Mouse (Mus musculus) bone marrow macrophage, adult 2 months (primary cell): ENCODE results near the gene Thyn1. TPM values are rescaled to one million over a fixed set of nuclear protein-coding genes. Genes with fewer than 3 reads are reported as not detected.
A peak's percentile ranks its signal among the peaks of the same experiment; 100 is the strongest.

Source experiments
- H3K27ac ChIP-seq: 2 replicates; pipeline ENCODE4 v1.5.1; 2012; ENCODE audit warnings: low read depth, low read length; ENCODE audit not compliant: insufficient read depth
- H3K4me1 ChIP-seq: 2 replicates; pipeline ENCODE4 v1.6.1; 2012; ENCODE audit warnings: low read length; ENCODE audit not compliant: control insufficient read depth, insufficient read depth
- H3K4me3 ChIP-seq: 2 replicates; pipeline ENCODE4 v1.5.1; 2012; ENCODE audit warnings: mild to moderate bottlenecking, low read length, moderate library complexity; ENCODE audit not compliant: insufficient read depth
- CTCF ChIP-seq: IDR thresholded peaks from 2 replicates; pipeline ENCODE4 v1.5.1; 2012; ENCODE audit warnings: low read depth, mild to moderate bottlenecking, low read length, moderate library complexity
- POLR2A ChIP-seq: IDR thresholded peaks from 2 replicates; pipeline ENCODE4 v1.6.1; 2012; ENCODE audit warnings: mild to moderate bottlenecking, low read depth, low read length, borderline replicate concordance
- polyA plus RNA-seq: library from polyadenylated mRNA; stranded (reverse); fragments of >200 nt; gene quantifications from 2 replicates; pipeline ENCODE4 v1.2.4, GENCODE M21; 2012; ENCODE audit not compliant: missing spikeins, insufficient read depth, insufficient read length

Thyn1 gene
- polyA plus RNA-seq, 1 experiment = 34.3 TPM

DNA sequence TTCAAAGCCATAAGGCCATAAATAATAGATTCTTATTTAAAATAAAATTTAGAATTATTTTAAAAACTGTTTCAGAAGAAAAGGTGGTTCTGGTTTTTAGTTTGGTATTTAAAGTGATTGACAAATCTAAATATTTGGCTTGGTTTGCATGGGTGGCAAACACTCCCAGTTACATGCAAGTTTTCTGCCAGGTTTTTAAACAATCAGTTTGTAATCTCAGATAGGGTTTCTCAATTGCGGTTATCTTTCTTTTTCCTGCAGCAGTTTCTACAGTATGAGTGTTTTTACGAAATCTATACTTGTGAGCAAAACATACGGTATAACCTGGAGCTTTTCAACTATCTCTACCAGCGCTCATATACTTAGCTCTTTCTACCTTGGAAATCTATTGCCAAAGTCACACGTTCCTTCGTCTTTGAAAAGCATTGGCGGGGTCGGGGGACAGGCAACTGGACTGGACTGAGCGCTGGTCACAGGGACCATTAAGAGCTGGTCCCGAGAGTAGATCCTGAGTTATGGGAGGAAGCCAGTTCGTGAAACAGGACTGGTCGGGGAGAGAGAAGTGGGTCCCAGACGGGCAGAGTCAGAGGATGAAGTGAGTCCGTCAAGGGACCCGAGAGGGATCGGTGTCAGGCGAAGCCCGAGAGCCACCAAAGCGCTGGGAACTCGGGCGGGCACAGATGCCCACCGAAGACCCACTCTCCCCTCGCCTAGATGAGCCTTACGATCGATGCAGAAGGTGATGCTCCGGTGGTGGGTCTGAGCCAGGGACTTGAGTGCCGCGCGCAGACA lies 645 bp upstream of the Thyn1 start:
- Histone ChIP-seq H3K4me1 (peaks cover 27% of the 10 kb centered on the region), H3K4me3 (peak overlapping the region; percentile 79), H3K27ac (peak overlapping the region; percentile 14)
- TF ChIP-seq POLR2A (0 out of 2 replicates have a peak, but pooled peaks have one; percentile 50), CTCF (no peak)

- TF ChIP-seq POLR2A = no peak
- no peak for TF ChIP-seq CTCF
- no peak overlapping the region for H3K4me3 ChIP-seq
- no peak overlapping the region for H3K27ac ChIP-seq
- peaks cover 9% of the 10 kb centered on the region for H3K4me1 ChIP-seq
Observed at GRCm38 (mm10) chr9:27005231-27005630, 5.7 kb downstream of the Thyn1 start.

DNA sequence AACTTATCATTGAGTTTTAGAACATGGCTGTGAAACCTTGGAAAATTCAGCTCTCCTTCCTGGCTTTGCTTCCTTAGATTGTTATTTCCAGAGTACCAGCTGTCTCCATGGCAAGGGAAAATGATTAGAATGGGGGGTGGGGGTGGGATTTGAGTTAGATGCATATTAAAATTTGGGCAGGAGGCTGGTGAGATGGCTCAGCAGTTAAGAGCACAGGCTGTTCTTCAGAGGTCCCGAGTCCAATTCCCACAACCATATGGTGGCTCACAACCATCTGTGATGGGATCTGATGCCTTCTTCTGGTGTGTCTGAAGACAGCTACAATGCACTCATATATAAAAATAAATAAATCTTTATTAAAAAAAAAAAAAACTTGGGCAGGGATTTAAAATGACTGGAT lies 6.4 kb downstream of the Thyn1 start:
- Histone ChIP-seq H3K4me3 (no peak overlapping the region), H3K4me1 (peaks cover 4% of the 10 kb centered on the region), H3K27ac (no peak overlapping the region)
- TF ChIP-seq POLR2A = no peak
- TF ChIP-seq CTCF = no peak

DNA sequence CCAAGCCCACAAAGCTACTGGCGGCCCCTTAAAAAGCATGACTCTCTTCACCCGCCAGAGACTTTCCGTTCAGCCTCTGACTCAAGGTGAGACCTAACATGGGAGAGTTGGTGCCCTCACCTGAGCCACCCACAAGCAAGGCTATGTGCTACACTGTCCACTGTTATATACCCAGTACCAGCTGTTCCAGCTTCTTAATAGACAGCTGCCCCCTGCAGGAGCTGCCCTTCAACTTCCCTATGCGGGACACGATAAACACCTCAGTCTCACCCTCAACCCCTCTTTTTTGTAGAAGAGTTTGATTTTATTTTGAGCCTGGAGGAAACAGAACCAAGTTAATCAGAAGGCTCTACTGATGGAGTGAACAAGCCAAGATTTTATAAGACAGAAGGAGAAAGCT lies 7.4 kb downstream of the Thyn1 start:
- Histone ChIP-seq H3K4me1 (no peaks in the 10 kb centered on the region), H3K4me3 (no peak overlapping the region), H3K27ac (no peak overlapping the region)
- no peak for TF ChIP-seq POLR2A
- TF ChIP-seq CTCF = no peak

DNA sequence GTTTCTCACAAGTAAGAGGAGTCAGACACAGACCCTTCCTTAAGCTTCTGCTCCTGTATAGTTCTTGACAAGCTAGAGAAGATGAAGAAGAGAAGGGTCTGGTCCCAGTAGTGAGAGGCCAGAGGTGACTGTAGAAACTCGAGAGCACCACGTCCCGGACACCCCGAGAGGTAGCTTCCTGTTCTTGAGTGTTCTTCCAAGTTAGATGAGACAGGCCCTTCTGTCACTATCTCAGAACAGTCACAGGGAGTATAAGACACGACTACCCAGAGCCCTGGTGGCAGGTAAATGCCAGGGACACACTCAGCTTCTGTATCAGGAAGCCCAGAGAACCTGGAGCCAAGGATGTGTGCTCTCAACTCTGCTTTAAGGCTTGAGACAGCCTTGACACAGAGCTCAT lies 9.7 kb downstream of the Thyn1 start:
- Histone ChIP-seq H3K4me3 (no peak overlapping the region), H3K27ac (no peak overlapping the region), H3K4me1 (no peaks in the 10 kb centered on the region)
- no peak for TF ChIP-seq CTCF
- TF ChIP-seq POLR2A = no peak

- Histone ChIP-seq H3K27ac (no peak overlapping the region), H3K4me3 (no peak overlapping the region), H3K4me1 (no peaks in the 10 kb centered on the region)
- TF ChIP-seq POLR2A (no peak), CTCF (no peak)
Observed at GRCm38 (mm10) chr9:27011572-27011971, 12.1 kb downstream of the Thyn1 start.

- H3K4me1 ChIP-seq = peaks cover 10% of the 10 kb centered on the region
- no peak overlapping the region for H3K27ac ChIP-seq
- TF ChIP-seq CTCF (no peak), POLR2A (no peak)
- H3K4me3 ChIP-seq = no peak overlapping the region
Observed at GRCm38 (mm10) chr9:27018961-27019360, 19.5 kb downstream of the Thyn1 start.

DNA sequence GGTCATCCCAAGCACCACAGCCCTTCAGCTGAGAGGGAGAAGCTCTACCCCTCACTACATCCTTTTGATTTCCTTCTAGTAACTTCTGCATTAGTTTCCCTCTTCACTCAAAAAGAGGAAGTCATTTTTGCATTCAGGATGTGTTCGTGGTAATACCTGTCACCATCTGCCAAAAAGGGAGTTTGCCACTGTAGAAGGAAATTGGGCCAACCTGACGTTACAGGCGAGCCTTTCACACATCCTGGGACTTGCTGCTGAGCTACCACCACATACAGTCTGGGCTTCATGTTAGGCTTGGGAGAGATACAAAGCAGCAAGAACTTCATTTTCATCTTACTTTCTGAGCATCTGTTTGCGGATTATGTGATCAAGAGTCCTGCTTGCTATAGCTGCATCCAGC lies 24.2 kb downstream of the Thyn1 start:
- Histone ChIP-seq H3K4me3 (no peak overlapping the region), H3K27ac (no peak overlapping the region), H3K4me1 (peaks cover 29% of the 10 kb centered on the region)
- TF ChIP-seq POLR2A (no peak), CTCF (no peak)

GRCm38 (mm10) chr9:27026708-27027107 lies 27.2 kb downstream of the Thyn1 start:
- no peak overlapping the region for H3K4me3 ChIP-seq
- H3K27ac ChIP-seq = no peak overlapping the region
- peaks cover 29% of the 10 kb centered on the region for H3K4me1 ChIP-seq
- no peak for TF ChIP-seq CTCF
- TF ChIP-seq POLR2A = no peak

GRCm38 (mm10) chr9:27029022-27029827 lies 29.7 kb downstream of the Thyn1 start:
- TF ChIP-seq CTCF (no peak), POLR2A (no peak)
- Histone ChIP-seq H3K4me1 (peaks cover 22% of the 10 kb centered on the region), H3K4me3 (peak overlapping the region; percentile 78), H3K27ac (peak overlapping the region; percentile 10)
